Mouse (Mus musculus) hindlimb bud, embryonic 11.5 days (tissue): ENCODE results near the gene Acvr1c.

ENCODE experiments used
- DNase-seq: peaks from one replicate; pipeline ENCODE4 v3.0.0-alpha.2; 2012; ENCODE audit warnings: low read depth, low spot score; ENCODE audit errors: extremely low spot score

The Acvr1c gene

DNA sequence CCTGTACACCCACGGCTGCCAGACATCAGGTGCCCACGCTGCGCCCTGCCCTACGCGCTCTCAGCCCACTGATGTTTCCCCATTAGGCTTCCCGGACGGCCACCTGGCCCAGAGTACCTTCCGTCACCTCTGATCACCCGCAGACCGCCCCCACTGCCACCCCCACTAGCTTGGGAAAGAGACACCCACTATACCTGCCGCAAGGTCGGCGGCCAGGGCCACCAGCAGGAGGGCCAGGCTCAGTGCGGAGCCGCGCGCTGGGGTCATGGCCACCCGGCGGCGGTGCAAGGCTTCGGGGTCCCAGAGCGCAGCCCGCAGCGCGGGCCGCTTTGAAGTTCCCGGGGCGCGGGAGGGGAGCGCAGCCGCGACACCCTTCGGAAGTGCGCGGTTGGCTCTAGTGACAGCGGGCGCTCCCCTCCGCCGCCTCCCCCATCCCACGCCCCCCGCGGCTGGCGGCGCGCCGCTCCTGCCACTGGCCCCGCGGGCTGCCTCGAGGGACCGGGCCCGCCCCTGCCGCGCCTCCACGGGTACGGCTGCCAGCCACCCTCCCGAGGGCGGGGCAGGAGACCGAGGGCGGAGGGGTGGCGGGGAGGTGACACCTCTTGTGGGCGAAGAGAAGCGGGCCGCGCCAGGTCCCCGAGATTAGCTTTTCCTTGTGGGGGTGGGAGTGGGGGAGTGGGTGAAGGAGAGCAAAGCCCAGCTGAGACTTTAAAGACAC is at the start of gene Acvr1c:
Acvr1c (minus strand) TSS at position 482 of the 718 bp plus-strand sequence.
- DNase-seq = no peak

GRCm38 (mm10) chr2:58403481-58403880 is 45.8 kb upstream of the Acvr1c start:
- no peak for DNase-seq

GRCm38 (mm10) chr2:58388601-58389000 is 30.9 kb upstream of the Acvr1c start:
- DNase-seq = no peak

DNA sequence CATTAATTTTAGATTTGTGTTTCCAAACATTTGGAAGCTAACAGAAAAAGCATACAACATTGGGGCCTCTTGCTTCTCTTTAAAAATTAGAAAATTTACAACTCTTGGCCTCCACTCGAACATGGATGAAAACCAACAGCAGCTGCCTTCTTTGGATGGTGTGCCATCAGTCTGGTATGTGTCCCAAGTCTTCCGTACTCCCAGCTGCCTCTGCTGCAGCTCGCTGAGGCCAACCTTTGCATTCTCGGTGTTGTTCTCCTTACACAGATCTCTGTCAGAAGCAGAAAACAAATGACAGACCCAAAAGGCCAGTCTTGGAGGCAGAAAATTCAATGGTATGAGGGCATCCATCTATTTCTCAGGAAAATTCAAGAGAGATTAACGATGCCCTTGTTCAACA is 22.3 kb upstream of the Acvr1c start:
- DNase-seq = no peak

GRCm38 (mm10) chr2:58379475-58379874 is 21.8 kb upstream of the Acvr1c start:
- DNase-seq = no peak

DNA sequence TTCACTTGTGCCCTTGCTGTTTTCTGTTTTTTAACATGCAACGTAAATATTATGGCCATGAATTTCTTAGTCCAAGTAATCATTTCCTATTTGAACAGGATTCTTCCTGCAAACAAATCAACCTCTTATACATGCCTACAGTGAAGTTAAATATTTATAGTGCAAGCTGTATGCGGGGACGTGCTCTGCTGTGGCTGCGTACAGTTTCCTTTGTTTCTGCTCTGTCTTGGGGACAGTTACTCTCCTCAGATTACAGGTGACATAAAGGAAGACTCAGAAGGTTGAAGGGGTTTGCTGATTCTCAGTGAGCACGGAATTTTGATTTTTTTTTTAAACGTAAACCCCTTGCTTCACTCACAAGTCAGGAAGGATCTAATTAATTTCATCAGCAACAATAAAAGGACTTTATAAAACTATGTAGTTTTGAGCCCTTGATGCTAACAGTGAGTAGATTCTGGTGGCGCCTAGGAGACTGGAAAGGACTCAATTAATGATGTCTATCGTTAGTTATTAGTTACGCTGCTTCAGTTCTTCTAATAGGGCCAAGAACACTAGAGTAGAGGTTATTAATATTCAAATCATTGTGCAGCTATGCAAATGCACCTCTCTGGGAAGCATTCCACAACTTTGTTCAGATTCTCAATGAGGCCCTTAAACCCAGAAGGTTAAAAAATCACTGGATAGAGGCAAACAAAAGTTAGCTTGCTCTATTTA is 19.9 kb upstream of the Acvr1c start:
- no peak for DNase-seq

DNA sequence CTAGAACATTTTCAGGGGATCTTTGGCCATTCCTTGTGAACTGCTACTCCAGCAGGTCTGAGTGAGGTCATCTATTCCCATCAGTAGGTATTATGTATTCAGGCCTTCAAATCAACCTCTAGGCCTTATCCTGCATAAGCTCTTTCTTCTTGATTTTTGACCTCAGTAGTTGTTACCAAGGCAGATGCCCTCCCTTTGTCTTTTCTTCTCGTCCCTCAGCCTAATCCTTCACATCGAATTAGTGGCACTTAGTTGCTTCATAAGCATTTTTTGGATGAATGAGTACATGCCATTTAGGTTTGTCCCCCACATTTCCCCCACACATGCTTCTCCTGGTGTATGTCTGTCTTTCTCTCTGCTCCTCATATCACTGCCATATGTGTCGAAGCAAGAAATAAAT is 8.5 kb upstream of the Acvr1c start:
- DNase-seq = no peak

DNA sequence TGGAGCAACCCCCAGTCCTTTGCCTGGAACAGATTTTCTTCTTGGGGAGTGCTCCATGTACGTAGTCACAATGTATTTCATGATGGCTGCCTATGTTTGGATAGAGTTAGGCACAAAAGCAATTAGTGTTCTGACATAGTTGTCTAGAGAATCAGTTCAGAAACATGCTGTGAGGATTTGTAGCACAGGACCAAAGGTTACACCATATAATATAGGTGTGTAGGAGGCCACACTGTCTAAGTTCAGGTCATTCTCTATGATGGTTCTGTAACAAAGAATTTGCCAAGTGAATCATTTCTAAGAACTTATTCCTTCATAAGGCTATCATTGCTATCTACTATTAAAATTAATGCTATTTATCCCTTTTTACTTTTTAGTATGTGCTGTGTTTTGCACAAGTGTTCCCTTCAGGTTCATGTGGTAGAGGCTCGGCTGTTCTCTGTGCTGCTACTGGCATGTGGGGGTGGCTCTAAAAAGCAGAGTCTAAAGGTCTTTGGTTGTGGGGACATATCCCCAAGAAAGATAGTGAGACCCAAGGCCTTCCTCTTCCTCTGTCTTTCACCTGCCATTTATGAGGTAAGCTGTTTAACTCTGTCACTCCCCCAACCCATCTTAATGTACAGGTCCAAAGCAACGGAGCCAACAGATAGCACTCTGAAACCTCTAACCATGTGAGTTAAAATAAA is 3.8 kb upstream of the Acvr1c start:
- no peak for DNase-seq

DNA sequence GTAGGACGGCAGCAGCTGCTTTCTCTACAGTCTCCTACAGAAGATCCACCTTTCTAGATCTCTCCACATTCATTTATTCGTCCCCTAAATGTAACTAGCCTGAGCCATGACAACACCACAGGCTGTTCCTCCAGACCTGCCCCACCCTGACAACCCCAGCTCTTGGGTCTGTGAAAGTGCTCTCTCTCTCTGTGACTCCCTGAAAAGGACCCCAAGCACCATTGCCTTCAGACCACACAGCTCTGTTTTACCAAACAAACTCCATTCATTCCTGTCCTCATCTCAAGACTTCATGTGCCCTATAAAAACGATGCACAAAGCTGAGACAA is 401 bp upstream of the Acvr1c start:
- DNase-seq = no peak

DNA sequence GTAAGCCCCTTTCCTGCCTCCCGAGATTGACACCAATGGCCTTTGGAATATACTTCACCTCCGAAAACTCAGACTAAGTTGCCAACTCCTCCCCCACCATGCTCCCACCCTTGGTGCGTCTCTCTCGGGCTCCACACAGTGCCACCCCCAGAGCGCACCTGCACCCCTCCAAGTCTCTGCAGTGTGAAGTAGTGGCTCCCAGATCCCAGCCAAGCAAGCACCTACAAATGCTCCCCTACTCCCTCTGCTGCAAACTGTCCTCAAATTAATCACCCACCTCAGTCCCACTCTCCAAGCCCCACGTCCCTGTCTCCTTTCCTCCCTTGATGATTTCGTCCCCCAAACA is 654 bp downstream of the Acvr1c start:
- no peak for DNase-seq

DNA sequence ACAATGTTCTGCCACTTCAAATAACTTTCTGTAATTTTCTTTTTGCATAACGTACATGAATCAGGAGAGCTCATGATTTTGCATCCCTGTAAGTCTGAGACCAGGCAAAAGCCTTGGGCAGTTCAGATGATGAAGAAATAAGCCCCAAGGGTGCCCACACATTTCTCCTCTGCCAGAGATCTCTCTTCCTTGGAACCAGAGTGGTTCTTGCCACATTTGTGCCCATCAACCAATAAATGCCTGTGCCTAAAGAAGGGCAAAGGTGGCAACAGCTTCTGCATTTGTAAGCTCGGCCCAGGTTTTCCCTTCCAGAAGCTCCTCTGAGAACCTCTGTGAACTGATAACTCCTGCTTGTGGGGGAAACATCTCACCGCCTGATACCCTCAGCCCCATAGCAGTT is 3.3 kb downstream of the Acvr1c start:
- DNase-seq = no peak

- DNase-seq = no peak
Observed at GRCm38 (mm10) chr2:58352846-58353245, 4.8 kb downstream of the Acvr1c start.

GRCm38 (mm10) chr2:58350657-58351056 is 7.0 kb downstream of the Acvr1c start:
- no peak for DNase-seq

- no peak for DNase-seq
Observed at GRCm38 (mm10) chr2:58336730-58337129, 21.0 kb downstream of the Acvr1c start.

DNA sequence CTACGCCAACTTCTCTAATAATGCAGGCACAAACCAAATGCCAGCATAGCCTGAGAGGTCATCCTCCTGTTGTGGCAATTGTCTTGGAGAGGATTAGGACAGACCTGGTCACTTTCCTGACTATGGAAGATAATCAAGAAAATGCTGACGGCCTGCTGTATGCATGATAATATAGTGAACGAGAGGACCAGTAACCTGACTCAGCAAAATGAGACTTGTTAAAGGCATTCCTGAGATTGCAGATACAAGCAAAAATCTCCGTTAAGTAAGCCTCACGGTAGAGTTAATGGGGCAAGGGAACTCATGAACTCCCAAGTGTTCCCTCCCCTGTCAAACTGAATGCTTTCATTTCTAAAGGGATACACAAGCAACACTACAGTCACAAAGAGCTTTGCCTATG is 28.1 kb downstream of the Acvr1c start:
- DNase-seq = no peak

GRCm38 (mm10) chr2:58324118-58324901 is 33.4 kb downstream of the Acvr1c start:
- peak; percentile 10 for DNase-seq

- DNase-seq = no peak
Observed at GRCm38 (mm10) chr2:58323274-58323673, 34.4 kb downstream of the Acvr1c start.

DNA sequence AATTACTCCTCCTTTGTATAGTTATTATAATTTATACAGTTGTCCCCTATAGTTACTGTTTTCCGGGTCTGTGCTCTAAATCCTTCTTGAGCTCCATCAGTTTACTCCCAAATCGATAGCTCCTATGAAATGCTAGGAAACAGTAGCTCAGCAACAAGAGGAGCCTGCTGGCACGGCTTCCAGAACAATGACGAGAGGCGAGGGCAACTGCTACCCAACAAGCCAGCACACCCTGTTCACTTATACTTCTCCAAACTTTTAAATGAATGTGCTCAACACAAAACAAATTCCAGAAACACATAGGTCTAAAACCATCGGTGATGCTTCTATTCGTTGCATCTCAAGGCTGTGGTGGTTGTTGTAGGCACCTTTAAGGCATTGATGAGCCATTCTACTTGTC is 41.5 kb downstream of the Acvr1c start:
- no peak for DNase-seq

DNA sequence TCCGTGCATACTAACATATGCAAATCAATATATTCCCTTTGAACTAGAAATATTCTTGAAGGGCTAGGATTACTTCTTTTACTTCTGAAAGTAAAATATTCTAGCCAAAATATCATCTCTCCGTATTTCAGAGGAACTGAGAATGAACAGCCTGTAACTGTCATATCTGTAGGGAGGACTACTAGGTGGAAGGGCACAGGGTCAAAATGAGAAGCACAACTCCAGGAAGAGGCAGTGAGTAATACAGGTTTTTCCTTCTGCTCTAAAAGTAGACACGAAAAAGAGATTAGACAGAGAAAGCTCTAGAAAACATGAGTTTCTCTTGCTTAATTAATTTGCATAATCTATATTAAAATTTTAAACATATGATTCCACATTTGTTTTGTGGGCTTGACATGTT is 48.0 kb downstream of the Acvr1c start:
- DNase-seq = no peak

- DNase-seq = no peak
Observed at GRCm38 (mm10) chr2:58304450-58304849, 53.2 kb downstream of the Acvr1c start.

DNA sequence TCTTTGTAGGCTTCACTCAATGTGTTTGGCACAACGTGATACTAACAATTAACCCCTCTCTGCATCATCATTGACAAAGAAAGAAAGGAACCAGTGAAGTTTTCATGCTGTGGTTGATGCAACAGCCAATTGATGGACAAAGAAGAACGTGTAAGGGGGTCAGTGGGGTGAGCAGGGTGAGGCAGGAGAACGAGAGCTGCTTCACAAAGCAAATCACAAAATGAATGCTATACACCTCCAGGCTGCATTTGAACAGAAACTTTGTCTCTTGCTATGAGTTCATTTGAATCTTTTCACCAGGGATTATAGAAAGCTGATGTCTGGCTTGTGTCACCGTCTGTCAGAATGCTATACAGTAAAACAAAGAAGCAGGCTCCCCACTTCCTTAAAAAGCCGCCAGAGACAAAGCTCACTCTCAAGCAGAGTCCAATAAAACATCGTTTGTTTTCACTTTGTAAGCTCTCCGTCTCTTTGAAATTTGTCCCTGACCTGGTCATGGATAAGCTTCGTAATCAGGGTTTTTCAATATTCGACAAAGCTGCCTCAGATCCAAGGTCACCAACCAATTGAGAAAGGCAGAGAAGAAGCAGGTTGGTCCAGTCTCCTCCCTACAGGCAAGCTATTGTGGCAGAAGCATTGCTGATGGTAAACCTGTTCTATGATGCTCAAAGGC is 67.8 kb downstream of the Acvr1c start:
- DNase-seq = no peak
